Mouse (Mus musculus) thymus, adult 2 months (tissue): ENCODE data around the gene Fam19a4. TPM values are rescaled to one million over a fixed set of nuclear protein-coding genes. Genes with fewer than 3 reads are reported as not detected.

Experiments used
- DNase-seq: peaks from one replicate; pipeline ENCODE4 v3.0.0; 2021
- H3K27ac ChIP-seq: fragments of 200-500 bp; 2 replicates; pipeline ENCODE4 v1.5.1; 2012; ENCODE audit warnings: low read length, control low read depth; ENCODE audit not compliant: control insufficient read depth, insufficient read depth
- H3K27me3 ChIP-seq: fragments of 200-500 bp; 2 replicates; pipeline ENCODE4 v1.6.1; 2012; ENCODE audit warnings: mild to moderate bottlenecking, low read length, moderate library complexity, mixed read lengths; ENCODE audit not compliant: control insufficient read depth, insufficient read depth
- H3K36me3 ChIP-seq: fragments of 200-500 bp; 2 replicates; pipeline ENCODE4 v1.6.1; 2012; ENCODE audit warnings: mild to moderate bottlenecking, low read length, moderate library complexity; ENCODE audit not compliant: control insufficient read depth, insufficient read depth
- H3K4me1 ChIP-seq: fragments of 200-500 bp; replicated peaks from 2 replicates; pipeline ENCODE4 v1.6.1; 2012; ENCODE audit warnings: low read length; ENCODE audit not compliant: control insufficient read depth, insufficient read depth
- H3K4me3 ChIP-seq: fragments of 200-500 bp; 2 replicates; pipeline ENCODE4 v1.5.1; 2012; ENCODE audit warnings: mild to moderate bottlenecking, low read length, control low read depth, moderate library complexity; ENCODE audit not compliant: control insufficient read depth, insufficient read depth
- CTCF ChIP-seq: fragments of 200-500 bp; IDR thresholded peaks from 2 replicates; pipeline ENCODE4 v1.5.1; 2012; ENCODE audit warnings: mild to moderate bottlenecking, control low read depth, low read length, moderate library complexity, borderline replicate concordance; ENCODE audit not compliant: control insufficient read depth, poor library complexity, insufficient read depth; ENCODE audit errors: extremely low read depth
- POLR2A ChIP-seq: fragments of 200-500 bp; IDR thresholded peaks from 2 replicates; pipeline ENCODE4 v1.6.1; 2012; ENCODE audit warnings: mild to moderate bottlenecking, low read length, control low read depth, moderate library complexity; ENCODE audit not compliant: control insufficient read depth, poor library complexity, insufficient read depth; ENCODE audit errors: extremely low read depth
- WGBS: fragments of 180-500 bp; shearing (Covaris S2); methylation state at CpG from one replicate; pipeline ENCODE4 v1.1.7; 2018; 5-methylcytosine and 5-hydroxymethylcytosine counted together
- polyA plus RNA-seq: library from polyadenylated mRNA; depleted of rRNA; stranded (reverse); fragments of >200 nt; gene quantifications from 2 replicates; pipeline ENCODE4 v1.2.3, GENCODE M21; 2012

Gene Fam19a4
- polyA plus RNA-seq, 1 experiment: 0.54 TPM

GRCm38 (mm10) chr6:97082336-97082735 lies 22.1 kb upstream of the Fam19a4 start:
- Histone ChIP-seq H3K27ac (no peak overlapping the region), H3K27me3 (no peaks in the 10 kb centered on the region), H3K4me1 (no peaks in the 10 kb centered on the region), H3K4me3 (no peak overlapping the region), H3K36me3 (no peaks in the 10 kb centered on the region)
- WGBS: 95% methylated on average over 2 of the region's 2 CpGs
- TF ChIP-seq CTCF (no peak), POLR2A (no peak)
- no peak for DNase-seq

DNA sequence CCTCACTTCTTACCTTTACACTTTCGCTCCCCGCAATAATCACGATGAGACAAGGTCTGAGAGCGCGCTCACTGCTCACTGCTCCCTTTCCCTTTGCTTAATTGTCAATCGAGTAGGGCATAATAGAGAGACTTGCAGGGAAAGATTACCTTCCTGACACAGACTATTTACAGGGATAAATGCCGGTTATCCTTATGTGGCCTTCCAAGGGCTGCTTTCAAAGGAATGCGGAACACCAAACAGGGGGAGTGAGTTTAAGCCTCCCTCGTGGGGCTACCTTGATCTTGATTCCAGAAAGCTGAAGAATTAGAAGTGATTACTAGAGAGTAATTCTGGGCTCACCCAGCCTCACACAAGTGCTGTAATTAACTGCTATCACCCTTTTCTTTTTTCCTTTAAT lies 19.8 kb upstream of the Fam19a4 start:
- Histone ChIP-seq H3K27me3 (no peaks in the 10 kb centered on the region), H3K4me1 (no peaks in the 10 kb centered on the region), H3K36me3 (no peaks in the 10 kb centered on the region), H3K4me3 (no peak overlapping the region), H3K27ac (no peak overlapping the region)
- TF ChIP-seq POLR2A (no peak), CTCF (no peak)
- DNase-seq: no peak
- 67% methylated on average over 9 of the region's 9 CpGs for WGBS

GRCm38 (mm10) chr6:97059599-97059998 lies 614 bp downstream of the Fam19a4 start:
- no peaks in the 10 kb centered on the region for H3K4me1 ChIP-seq
- DNase-seq: no peak
- no peak overlapping the region for H3K4me3 ChIP-seq
- WGBS: 7% methylated on average over 10 of the region's 10 CpGs
- TF ChIP-seq CTCF (no peak), POLR2A (no peak)
- H3K27ac ChIP-seq: no peak overlapping the region
- 0 out of 2 replicates have a peak, but pooled peaks cover 2% of the 10 kb centered on the region for H3K27me3 ChIP-seq
- H3K36me3 ChIP-seq: no peaks in the 10 kb centered on the region

GRCm38 (mm10) chr6:97052196-97052770 lies 7.9 kb downstream of the Fam19a4 start:
- Histone ChIP-seq H3K4me1 (no peaks in the 10 kb centered on the region), H3K27ac (no peak overlapping the region), H3K27me3 (no peaks in the 10 kb centered on the region), H3K4me3 (no peak overlapping the region), H3K36me3 (no peaks in the 10 kb centered on the region)
- no peak for DNase-seq
- no peak for TF ChIP-seq POLR2A
- 83% methylated on average over 8 of the region's 8 CpGs for WGBS

DNA sequence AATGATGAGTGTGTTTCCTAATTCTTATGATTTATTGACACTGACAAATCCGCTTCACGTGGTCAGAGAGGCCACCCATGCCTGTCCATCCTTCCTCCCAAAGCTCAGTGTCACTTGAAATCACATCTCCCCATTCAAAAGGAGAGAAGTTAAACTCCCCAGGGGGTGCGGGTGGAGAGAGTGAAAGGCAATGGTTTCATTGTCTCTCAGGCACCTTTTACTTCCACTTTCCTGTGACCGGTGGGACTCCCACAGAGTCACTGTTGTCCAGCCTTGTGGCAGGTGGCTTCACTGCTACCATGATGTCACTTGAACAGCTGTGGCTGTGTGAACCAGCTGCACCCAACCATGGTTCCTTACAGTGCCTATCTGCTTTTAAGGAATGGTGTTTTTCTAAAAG lies 11.8 kb downstream of the Fam19a4 start:
- Histone ChIP-seq H3K36me3 (no peaks in the 10 kb centered on the region), H3K27ac (no peak overlapping the region), H3K27me3 (no peaks in the 10 kb centered on the region), H3K4me3 (no peak overlapping the region), H3K4me1 (no peaks in the 10 kb centered on the region)
- WGBS: 34% methylated on average over 4 of the region's 4 CpGs
- TF ChIP-seq POLR2A (no peak), CTCF (no peak)
- DNase-seq: no peak

DNA sequence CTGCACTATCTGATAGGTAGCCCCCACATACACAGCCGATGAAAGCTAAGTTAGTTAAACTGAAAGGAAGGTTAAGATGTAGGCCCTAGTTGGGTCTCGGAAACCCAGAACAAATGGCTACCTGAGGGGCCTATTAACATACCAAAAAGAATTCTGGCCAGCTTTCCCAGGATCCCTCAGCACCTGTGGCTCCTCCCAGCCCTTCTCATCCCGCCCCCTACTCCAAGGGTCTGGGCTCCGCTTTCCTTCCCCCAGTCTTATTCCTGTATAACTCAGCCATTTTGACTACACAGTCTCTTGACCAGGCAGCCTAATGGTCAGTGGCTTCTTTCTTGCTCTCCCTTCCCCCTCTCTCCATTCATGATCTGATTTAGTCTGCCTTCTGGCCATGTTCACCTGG lies 13.7 kb downstream of the Fam19a4 start:
- TF ChIP-seq CTCF (no peak), POLR2A (no peak)
- Histone ChIP-seq H3K4me1 (no peaks in the 10 kb centered on the region), H3K27ac (no peak overlapping the region), H3K4me3 (no peak overlapping the region), H3K36me3 (no peaks in the 10 kb centered on the region), H3K27me3 (no peaks in the 10 kb centered on the region)
- 84% methylated on average over 4 of the region's 4 CpGs for WGBS
- no peak for DNase-seq

GRCm38 (mm10) chr6:97027110-97027677 lies 33.0 kb downstream of the Fam19a4 start:
- DNase-seq: no peak
- no peak overlapping the region for H3K27ac ChIP-seq
- no peak overlapping the region for H3K4me3 ChIP-seq
- H3K27me3 ChIP-seq: no peaks in the 10 kb centered on the region
- TF ChIP-seq CTCF: no peak
- H3K4me1 ChIP-seq: no peaks in the 10 kb centered on the region
- H3K36me3 ChIP-seq: no peaks in the 10 kb centered on the region
- 53% methylated on average over 5 of the region's 5 CpGs for WGBS
